11 mouse cellular contexts compared by ENCODE assay signal in genomic region chr1:61140870-61141591, GRCm38 (mm10).
DNase-seq lines count a peak whose midpoint lies in the region; ATAC-seq and TF ChIP-seq lines count a peak whose summit lies in the region.
"Had no signal": no experiment of that assay in that cellular context is flagged by ENCODE, and none has a peak within 500 bp of the region (broad histone marks: within the 10 kb centered on the region; RNA-seq: fewer than 3 reads in every experiment).

No protein-coding gene starts in this region.

- no peak for TF ChIP-seq CTCF in kidney, postnatal 0 days (IDR thresholded peaks at IDR 0.05; ENCODE audit: low read depth)

- peak; percentile 50 for DNase-seq in hindbrain, embryonic 10.5 days (ENCODE audit: low spot score)
- DNase-seq in embryonic facial prominence, embryonic 10.5 days (ENCODE audit: low spot score): peak; percentile 48
- DNase-seq in kidney, postnatal 0 days (ENCODE audit: low spot score): peak; percentile 80
- DNase-seq in c-Kit-positive CD71-positive TER-119-positive erythroid progenitor cells, embryonic 14.5 days (ENCODE audit: low spot score): no peak
- no peak for DNase-seq in urinary bladder, adult 18-20 months (ENCODE audit: low spot score in 2 of 2)
- DNase-seq in cerebellum, adult 9-11 months: no peak
- DNase-seq: adrenal gland, postnatal 36 days; layer of hippocampus, adult 9-11 months had no signal

- WGBS in hindbrain, embryonic 10.5 days: 11% methylated on average over 9 of the region's 9 CpGs
- 30% methylated on average over 9 of the region's 9 CpGs for WGBS in hindbrain, embryonic 16.5 days
- 9% methylated on average over 9 of the region's 9 CpGs for WGBS in embryonic facial prominence, embryonic 10.5 days
- WGBS in kidney, postnatal 0 days: 16% methylated on average over 9 of the region's 9 CpGs
- 12% methylated on average over 9 of the region's 9 CpGs for WGBS in neural tube, embryonic 14.5 days

- H3K4me3 ChIP-seq in hindbrain, embryonic 10.5 days: no peak overlapping the region
- no peak overlapping the region for H3K4me3 ChIP-seq in hindbrain, embryonic 16.5 days (ENCODE audit: low read length)
- H3K4me3 ChIP-seq in embryonic facial prominence, embryonic 10.5 days: 0 out of 2 replicates have a peak overlapping the region, but pooled peaks have one; percentile 8
- H3K4me3 ChIP-seq in kidney, postnatal 0 days (replicated peaks; ENCODE audit: low read depth, low read length): no peak overlapping the region
- H3K4me3 ChIP-seq in neural tube, embryonic 14.5 days (ENCODE audit: low read depth, low read length): no peak overlapping the region

- no peak overlapping the region for H3K4me2 ChIP-seq in hindbrain, embryonic 16.5 days (ENCODE audit: low read length)
- H3K4me2 ChIP-seq in kidney, postnatal 0 days (ENCODE audit: low read length): no peak overlapping the region
- H3K4me2 ChIP-seq in neural tube, embryonic 14.5 days (ENCODE audit: low read depth, low read length): no peak overlapping the region

- H3K9ac ChIP-seq in hindbrain, embryonic 16.5 days (ENCODE audit: low read depth, low read length): no peak overlapping the region
- H3K9ac ChIP-seq in kidney, postnatal 0 days (ENCODE audit: low read depth, low read length): no peak overlapping the region
- no peak overlapping the region for H3K9ac ChIP-seq in neural tube, embryonic 14.5 days (replicated peaks; ENCODE audit: low read depth, low read length)

- no peaks in the 10 kb centered on the region for H3K27me3 ChIP-seq in hindbrain, embryonic 10.5 days (ENCODE audit: insufficient read depth, poor library complexity, severe bottlenecking)
- H3K27me3 ChIP-seq in hindbrain, embryonic 16.5 days (replicated peaks; ENCODE audit: control insufficient read depth, insufficient read depth, low read length): no peaks in the 10 kb centered on the region
- H3K27me3 ChIP-seq in embryonic facial prominence, embryonic 10.5 days (replicated peaks; ENCODE audit: low read depth, poor library complexity, severe bottlenecking): peaks cover 10% of the 10 kb centered on the region; the same call in 1 of the 2 replicates
- no peaks in the 10 kb centered on the region for H3K27me3 ChIP-seq in kidney, postnatal 0 days (ENCODE audit: insufficient read depth, low read length)
- H3K27me3 ChIP-seq in neural tube, embryonic 14.5 days (ENCODE audit: control insufficient read depth, insufficient read depth, low read length): no peaks in the 10 kb centered on the region

- peaks cover 70% of the 10 kb centered on the region for H3K4me1 ChIP-seq in hindbrain, embryonic 10.5 days (replicated peaks)
- H3K4me1 ChIP-seq in hindbrain, embryonic 16.5 days (ENCODE audit: control insufficient read depth, insufficient read depth, low read depth, low read length): peaks cover 27% of the 10 kb centered on the region
- peaks cover 80% of the 10 kb centered on the region for H3K4me1 ChIP-seq in embryonic facial prominence, embryonic 10.5 days
- H3K4me1 ChIP-seq in kidney, postnatal 0 days (replicated peaks; ENCODE audit: insufficient read depth, low read length): peaks cover 33% of the 10 kb centered on the region
- H3K4me1 ChIP-seq in neural tube, embryonic 14.5 days (ENCODE audit: control insufficient read depth, insufficient read depth, low read length): peaks cover 54% of the 10 kb centered on the region

- H3K9me3 ChIP-seq in hindbrain, embryonic 10.5 days: no peaks in the 10 kb centered on the region
- no peaks in the 10 kb centered on the region for H3K9me3 ChIP-seq in hindbrain, embryonic 16.5 days (ENCODE audit: control insufficient read depth, low read length)
- H3K9me3 ChIP-seq in embryonic facial prominence, embryonic 10.5 days: no peaks in the 10 kb centered on the region
- H3K9me3 ChIP-seq in kidney, postnatal 0 days (replicated peaks; ENCODE audit: low read length): no peaks in the 10 kb centered on the region
- no peaks in the 10 kb centered on the region for H3K9me3 ChIP-seq in neural tube, embryonic 14.5 days (ENCODE audit: control insufficient read depth, low read length)

- no peaks in the 10 kb centered on the region for H3K36me3 ChIP-seq in hindbrain, embryonic 10.5 days
- H3K36me3 ChIP-seq in hindbrain, embryonic 16.5 days (ENCODE audit: control insufficient read depth, insufficient read depth, low read length): no peaks in the 10 kb centered on the region
- no peaks in the 10 kb centered on the region for H3K36me3 ChIP-seq in embryonic facial prominence, embryonic 10.5 days (replicated peaks)
- no peaks in the 10 kb centered on the region for H3K36me3 ChIP-seq in kidney, postnatal 0 days (ENCODE audit: insufficient read depth, low read length)
- H3K36me3 ChIP-seq in neural tube, embryonic 14.5 days (ENCODE audit: control insufficient read depth, insufficient read depth, low read length): no peaks in the 10 kb centered on the region

- H3K27ac ChIP-seq in hindbrain, embryonic 10.5 days: peak overlapping the region; percentile 84
- no peak overlapping the region for H3K27ac ChIP-seq in hindbrain, embryonic 16.5 days (ENCODE audit: low read depth, low read length)
- peak overlapping the region; percentile 81 for H3K27ac ChIP-seq in embryonic facial prominence, embryonic 10.5 days (replicated peaks)
- H3K27ac ChIP-seq in kidney, postnatal 0 days: peak overlapping the region; percentile 76
- peak overlapping the region; percentile 78 for H3K27ac ChIP-seq in neural tube, embryonic 14.5 days (ENCODE audit: low read depth, low read length)
- H3K27ac ChIP-seq: macrophage had no signal

- no peak for ATAC-seq in hindbrain, embryonic 16.5 days
- peak; percentile 50; the same call in 1 of the 2 replicates for ATAC-seq in kidney, postnatal 0 days (replicated peaks; ENCODE audit: low FRiP score, low read depth)
- no peak for ATAC-seq in neural tube, embryonic 14.5 days (ENCODE audit: low read depth)

Comparison
In these comparisons a context has a peak if more than half of its experiments do, and no peak if none do; other contexts are left out.
1. DNase-seq: peak in hindbrain, embryonic 10.5 days (single experiment), embryonic facial prominence, embryonic 10.5 days (single experiment) and kidney, postnatal 0 days (single experiment); none in c-Kit-positive CD71-positive TER-119-positive erythroid progenitor cells, embryonic 14.5 days (single experiment), urinary bladder, adult 18-20 months (0 of 2) and cerebellum, adult 9-11 months (single experiment).